Mouse (Mus musculus): Measurements from ENCODE around the gene Tmem69.

GRCm38 (mm10) chr4:116507425-116508218, 48.1 kb downstream of the Tmem69 start, which contains the start of gene Ipp:
- TF ChIP-seq GATA1 (IDR thresholded peaks at IDR 0.05; ENCODE audit: borderline replicate concordance, low read length): no peak
- TF ChIP-seq FLI1 (IDR thresholded peaks at IDR 0.05; ENCODE audit: low read length): no peak

Data from megakaryocyte, embryonic 14.5 days (primary cell).